ENCODE assay signal across 8 mouse cellular contexts in genomic region chrX:23364514-23365381, GRCm38 (mm10). TPM values are rescaled to one million over a fixed set of nuclear protein-coding genes. Genes with fewer than 3 reads are reported as not detected.
DNase-seq lines count a peak whose midpoint lies in the region; ATAC-seq and TF ChIP-seq lines count a peak whose summit lies in the region.

TSS of gene Klhl13 (minus strand) at chrX:23365082.

- H3K27me3 ChIP-seq in hindbrain, embryonic 14.5 days (ENCODE audit: control insufficient read depth, insufficient read depth, low read length): no peaks in the 10 kb centered on the region

- peak within 1 kb of the TSS; percentile 67 for H3K9ac ChIP-seq in hindbrain, embryonic 14.5 days

- TF ChIP-seq CTCF in gastrocnemius, adult 2 months (IDR thresholded peaks at IDR 0.05): no peak

- peak within 1 kb of the TSS; percentile 84 for H3K27ac ChIP-seq in gastrocnemius, adult 2 months
- peak within 1 kb of the TSS; percentile 54; the same call in 1 of the 2 replicates for H3K27ac ChIP-seq in hindbrain, embryonic 14.5 days

- 0 out of 2 replicates have a peak, but pooled peaks have one; percentile 22 for ATAC-seq in common myeloid progenitor, adult 5-6 weeks (replicated peaks; ENCODE audit: low read depth, poor library complexity, severe bottlenecking)
- peak; percentile 91 for ATAC-seq in hindbrain, embryonic 14.5 days (ENCODE audit: low FRiP score)
- ATAC-seq in monocyte, adult 5-6 weeks (replicated peaks; ENCODE audit: insufficient number of reproducible peaks, low FRiP score, low TSS enrichment, poor library complexity, severe bottlenecking): no peak

- H3K4me3 ChIP-seq in gastrocnemius, adult 2 months: peak within 1 kb of the TSS; percentile 82
- H3K4me3 ChIP-seq in hindbrain, embryonic 14.5 days (replicated peaks; ENCODE audit: low read length): peak within 1 kb of the TSS; percentile 54

- WGBS in hindbrain, embryonic 14.5 days: 12% methylated on average over 45 of the region's 45 CpGs

- peak; percentile 77 for DNase-seq in adrenal gland, adult 2 months
- DNase-seq in gastrocnemius, adult 2 months: peak; percentile 83
- DNase-seq in hindbrain, embryonic 14.5 days (ENCODE audit: low spot score): peak; percentile 35
- peak; percentile 8 for DNase-seq in left cerebral cortex, adult 11 months (ENCODE audit: low spot score)
- DNase-seq in lung, postnatal 10 days: peak; percentile 79
- peak; percentile 10 to 20 for DNase-seq in right cerebral cortex, adult 2 months (ENCODE audit: low spot score in 2 of 2)

- no peaks in the 10 kb centered on the region for H3K36me3 ChIP-seq in hindbrain, embryonic 14.5 days (replicated peaks; ENCODE audit: control insufficient read depth, insufficient read depth)

- 0 out of 2 replicates have a peak, but pooled peaks cover 4% of the 10 kb centered on the region for H3K4me1 ChIP-seq in hindbrain, embryonic 14.5 days (replicated peaks; ENCODE audit: control insufficient read depth, insufficient read depth, low read length)

- intact Hi-C loops in gastrocnemius, adult 2 months (cut with DNase I): no loop called here

- peak within 1 kb of the TSS; percentile 59 for H3K4me2 ChIP-seq in hindbrain, embryonic 14.5 days (replicated peaks)

- no peaks in the 10 kb centered on the region for H3K9me3 ChIP-seq in hindbrain, embryonic 14.5 days (ENCODE audit: control insufficient read depth, low read length)

RNA-seq across cellular contexts. Expression of gene Klhl13, which starts in this region (rescaled TPM):
- total RNA-seq in adrenal gland, adult 2 months (2021): 10 to 100 TPM; 22.2 to 27.7 TPM
- polyA plus RNA-seq in adrenal gland, adult 2 months (2012; rRNA removed): 2.1 and 2.5 TPM in 2 replicates
- total RNA-seq in common myeloid progenitor, adult 5-6 weeks (2017): 0.32 TPM in 1 of 2 replicates, not detected in the other
- total RNA-seq in gastrocnemius, adult 2 months (2021): 1 to 10 TPM; 4.8 to 8.3 TPM
- polyA plus RNA-seq in hindbrain, embryonic 14.5 days (2014; fragmentation: Nextera tagmentation; extraction: Ambion mirVana): 134 and 161 TPM in 2 replicates
- not detected in 3 replicates for total RNA-seq in monocyte, adult 5-6 weeks (2017)

Comparison
In these comparisons a context has a peak if more than half of its experiments do, and no peak if none do; other contexts are left out.
1. RNA of gene Klhl13 (polyA plus RNA-seq): 134 to 161 TPM in hindbrain, embryonic 14.5 days; 2.1 to 2.5 TPM in adrenal gland, adult 2 months; every median in the first group is over 10 times any median in the second.
2. Peak in ATAC-seq in common myeloid progenitor, adult 5-6 weeks; RNA of the gene not detected or under 1 TPM.
3. DNase-seq: peak in every context shown above with its lines; median percentile 83 in gastrocnemius, adult 2 months; 79 in lung, postnatal 10 days; 77 in adrenal gland, adult 2 months; 35 in hindbrain, embryonic 14.5 days; 15 in right cerebral cortex, adult 2 months; 8 in left cerebral cortex, adult 11 months.